Comparison of ENCODE assay signal across 8 mouse cellular contexts in the genomic region with DNA sequence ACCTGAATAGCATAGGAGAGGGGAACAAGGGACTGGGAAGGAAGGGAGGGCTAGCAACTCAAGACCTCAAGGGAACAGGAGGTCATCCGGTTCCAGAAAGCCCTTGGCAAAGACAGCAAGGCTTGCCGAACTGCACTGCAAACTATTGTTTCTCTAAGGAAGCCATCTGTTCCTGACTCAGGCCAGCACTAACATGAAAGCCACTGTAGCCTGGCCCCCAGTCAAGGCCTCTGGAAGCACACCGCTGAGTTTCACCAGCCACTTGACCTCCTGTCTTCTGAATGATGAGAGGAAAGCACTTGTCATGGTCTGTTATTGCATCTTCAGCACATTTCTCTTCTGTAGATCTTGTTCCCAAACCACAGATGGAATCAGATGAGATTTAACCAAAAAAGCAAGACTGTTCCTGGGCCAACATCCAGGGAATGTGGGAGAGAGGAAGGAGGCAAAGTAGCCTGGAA. TPM values are rescaled to one million over a fixed set of nuclear protein-coding genes. Genes with fewer than 3 reads are reported as not detected.
DNase-seq lines count a peak whose midpoint lies in the region; ATAC-seq lines count a peak whose summit lies in the region.

No protein-coding gene starts in this region.

- no peaks in the 10 kb centered on the region for H3K27me3 ChIP-seq in midbrain, embryonic 16.5 days (ENCODE audit: control insufficient read depth, insufficient read depth, low read depth, low read length)
- no peaks in the 10 kb centered on the region for H3K27me3 ChIP-seq in midbrain, embryonic 15.5 days (replicated peaks)

- WGBS in midbrain, embryonic 16.5 days: 77% methylated on average over 3 of the region's 3 CpGs
- 73% methylated on average over 3 of the region's 3 CpGs for WGBS in midbrain, embryonic 15.5 days

- no peaks in the 10 kb centered on the region for H3K9me3 ChIP-seq in midbrain, embryonic 16.5 days (replicated peaks; ENCODE audit: control insufficient read depth, low read length, poor library complexity, severe bottlenecking)
- H3K9me3 ChIP-seq in midbrain, embryonic 15.5 days: no peaks in the 10 kb centered on the region

- H3K4me2 ChIP-seq in midbrain, embryonic 16.5 days (ENCODE audit: low read length): no peak overlapping the region
- H3K4me2 ChIP-seq in midbrain, embryonic 15.5 days: no peak overlapping the region

- H3K4me3 ChIP-seq in midbrain, embryonic 16.5 days (ENCODE audit: low read depth, low read length): no peak overlapping the region
- H3K4me3 ChIP-seq in midbrain, embryonic 15.5 days: no peak overlapping the region

- peak; percentile 93 for ATAC-seq in frontal cortex, adult (ENCODE audit: low TSS enrichment)
- ATAC-seq in midbrain, embryonic 16.5 days: no peak
- ATAC-seq in midbrain, embryonic 15.5 days (replicated peaks): no peak
- no peak for ATAC-seq in megakaryocyte-erythroid progenitor cell, adult 5-6 weeks (replicated peaks; ENCODE audit: low FRiP score, low TSS enrichment, poor library complexity, severe bottlenecking)

- DNase-seq in frontal cortex, postnatal 25 days (ENCODE audit: low spot score in 2 of 2): no peak
- peak; percentile 81 for DNase-seq in NIH3T3 (ENCODE audit: low read depth)
- DNase-seq in gastrocnemius, postnatal 4 days (ENCODE audit: low spot score in 2 of 2): peak; percentile 20 to 44
- peak; percentile 78 for DNase-seq in kidney, postnatal 10 days

- no peaks in the 10 kb centered on the region for H3K36me3 ChIP-seq in midbrain, embryonic 16.5 days (ENCODE audit: control insufficient read depth, insufficient read depth, low read length)
- no peaks in the 10 kb centered on the region for H3K36me3 ChIP-seq in midbrain, embryonic 15.5 days (replicated peaks)

- H3K27ac ChIP-seq in midbrain, embryonic 16.5 days (ENCODE audit: low read length): no peak overlapping the region
- no peak overlapping the region for H3K27ac ChIP-seq in midbrain, embryonic 15.5 days

- no peak overlapping the region for H3K9ac ChIP-seq in midbrain, embryonic 16.5 days (ENCODE audit: low read depth, low read length)
- no peak overlapping the region for H3K9ac ChIP-seq in midbrain, embryonic 15.5 days

- H3K4me1 ChIP-seq in midbrain, embryonic 16.5 days (ENCODE audit: control insufficient read depth, insufficient read depth, low read length): no peaks in the 10 kb centered on the region
- H3K4me1 ChIP-seq in midbrain, embryonic 15.5 days: no peaks in the 10 kb centered on the region

RNA-seq across cellular contexts. Expression of a gene that starts 45.4 kb away (rescaled TPM):
- total RNA-seq in gastrocnemius, postnatal 4 days (2021): 10 to 100 TPM; 14.0 to 14.2 TPM
- polyA plus RNA-seq in midbrain, embryonic 16.5 days (2015; fragmentation: Nextera tagmentation; extraction: Ambion mirVana): 36.8 and 43.5 TPM in 2 replicates
- 37.4 and 39.5 TPM in 2 replicates for polyA plus RNA-seq in midbrain, embryonic 15.5 days (2015; fragmentation: Nextera tagmentation; extraction: Ambion mirVana)
- 52.4 and 72.0 TPM in 2 replicates for total RNA-seq in megakaryocyte-erythroid progenitor cell, adult 5-6 weeks (2014; fragmentation: Nextera tagmentation)
- total RNA-seq in megakaryocyte-erythroid progenitor cell, adult 5-6 weeks (2017): 29.0 and 31.2 TPM in 2 replicates

RNA-seq across cellular contexts. Expression of a gene that starts 53.8 kb away (rescaled TPM):
- 10 to 100 TPM; 19.3 to 20.0 TPM for total RNA-seq in gastrocnemius, postnatal 4 days (2021)
- polyA plus RNA-seq in midbrain, embryonic 16.5 days (2015; fragmentation: Nextera tagmentation; extraction: Ambion mirVana): 15.8 and 16.1 TPM in 2 replicates
- polyA plus RNA-seq in midbrain, embryonic 15.5 days (2015; fragmentation: Nextera tagmentation; extraction: Ambion mirVana): 14.8 and 15.3 TPM in 2 replicates
- total RNA-seq in megakaryocyte-erythroid progenitor cell, adult 5-6 weeks (2014; fragmentation: Nextera tagmentation): 13.4 and 13.5 TPM in 2 replicates
- 13.5 and 14.1 TPM in 2 replicates for total RNA-seq in megakaryocyte-erythroid progenitor cell, adult 5-6 weeks (2017)

Comparison
In these comparisons a context has a peak if more than half of its experiments do, and no peak if none do; other contexts are left out.
1. DNase-seq: peak in NIH3T3 (single experiment), gastrocnemius, postnatal 4 days (2 of 2) and kidney, postnatal 10 days (single experiment); none in frontal cortex, postnatal 25 days (0 of 2).